Mouse (Mus musculus): ENCODE results near the gene Mbnl1.

DNA sequence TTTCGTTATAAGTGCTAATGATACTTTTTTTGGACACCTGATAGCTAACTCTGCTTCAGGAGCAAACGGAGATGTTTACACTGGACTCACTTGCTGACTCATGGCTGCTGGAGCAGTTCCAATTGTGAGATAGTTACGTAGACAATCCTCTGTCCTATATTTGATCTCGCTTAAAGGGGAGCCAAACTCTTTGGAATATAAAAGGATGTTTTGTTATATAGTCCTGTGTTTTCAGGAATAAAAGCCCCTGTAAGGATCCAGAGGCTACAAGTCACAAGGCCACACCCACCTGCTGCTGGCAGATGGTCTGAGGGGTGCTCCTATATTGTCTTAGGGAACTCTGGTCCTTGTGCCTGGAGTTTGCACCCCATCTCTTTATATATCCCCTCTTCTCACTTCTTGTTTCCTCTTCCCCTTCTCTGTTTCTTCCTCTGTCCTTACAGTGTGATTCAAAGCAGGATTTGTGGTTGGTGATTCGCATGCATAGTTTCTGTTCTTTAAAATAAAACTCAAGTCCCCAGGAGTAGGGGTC lies 97.9 kb downstream of the Mbnl1 start:
- TF ChIP-seq CTCF (IDR thresholded peaks at IDR 0.05; ENCODE audit: low read depth) (no peak), EP300 (IDR thresholded peaks at IDR 0.05; ENCODE audit: low read depth) (no peak)

Data from heart, postnatal 0 days (tissue).